Mouse (Mus musculus): ENCODE measurements at regions not wholly inside any gene's neighbourhood (a gene's known extent, or its start where the extent isn't known, plus 50 kb on each side); places are given as distances from the start of the nearest gene placed in this dataset.

DNA sequence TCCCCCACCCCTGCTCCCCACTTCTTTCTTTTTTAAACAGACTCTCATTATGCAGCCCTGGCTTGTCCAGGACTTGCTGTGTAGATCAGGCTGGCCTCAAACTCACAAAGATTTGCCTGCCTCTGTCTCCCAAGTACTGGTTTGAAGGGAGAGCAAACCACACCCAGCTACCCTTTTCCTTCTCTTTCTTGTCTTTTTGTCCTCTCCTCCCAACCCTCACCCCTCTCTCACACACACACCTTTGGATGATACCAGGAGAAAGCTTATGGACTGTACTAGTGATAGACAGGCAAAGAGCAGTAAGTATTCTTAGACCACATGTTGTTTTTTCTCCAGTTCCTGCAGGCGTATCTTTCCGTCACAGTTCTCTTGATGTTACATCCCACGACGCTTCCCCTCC is 65.8 kb upstream of the Mkln1 start:
- DNase-seq = no peak

DNA sequence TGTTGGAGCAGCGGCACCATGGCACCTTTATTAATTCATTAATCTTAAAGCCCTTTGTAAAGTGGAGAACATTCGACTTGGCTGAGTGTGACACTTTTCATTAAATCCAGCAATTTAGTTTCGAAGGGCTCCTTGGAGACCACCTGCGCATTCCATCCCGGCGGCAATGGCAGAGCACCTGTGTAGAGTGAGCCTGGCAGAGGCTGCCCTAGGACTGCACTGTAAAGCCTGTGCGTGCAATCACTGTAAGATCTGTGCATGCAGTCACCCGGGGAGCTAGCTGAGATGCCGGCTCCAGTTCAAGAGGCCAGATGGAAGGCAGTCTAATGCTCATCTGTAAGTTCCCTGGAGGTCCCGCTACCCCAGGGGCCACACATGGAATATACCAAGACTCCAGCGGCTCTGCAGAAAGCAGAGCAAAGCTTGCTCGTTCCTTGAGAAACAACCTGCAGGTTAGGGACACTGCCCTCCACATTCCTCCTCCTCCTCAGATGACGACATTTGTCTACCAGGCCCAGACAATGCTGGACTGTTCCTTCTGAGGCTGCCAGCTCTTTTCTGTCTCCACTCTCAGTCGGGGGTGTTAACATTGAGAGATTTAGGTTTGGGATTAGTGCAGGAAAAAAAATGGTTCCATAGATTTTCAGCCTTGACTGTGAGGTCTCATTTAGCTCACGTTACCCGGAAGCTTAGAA is 65.2 kb upstream of the Mkln1 start:
- DNase-seq = no peak

DNA sequence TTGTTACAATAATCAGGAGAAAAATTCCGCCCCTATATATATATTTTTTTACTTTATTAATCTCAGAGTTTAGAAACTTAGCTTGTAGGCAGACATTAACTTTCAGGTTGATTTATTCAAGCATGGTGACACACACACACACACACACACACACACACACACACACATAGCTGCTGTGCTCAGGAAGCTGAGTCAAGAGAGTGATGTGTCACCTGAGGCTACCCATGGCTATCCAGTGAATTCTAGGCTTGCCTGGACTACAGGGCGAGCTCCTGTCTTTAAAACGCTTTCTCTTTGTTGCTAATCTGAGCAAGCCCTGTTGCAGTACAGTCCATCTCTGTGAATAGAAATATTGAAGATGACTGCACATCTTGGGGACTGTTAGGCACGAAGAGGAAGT is 64.4 kb upstream of the Mkln1 start:
- DNase-seq = no peak

DNA sequence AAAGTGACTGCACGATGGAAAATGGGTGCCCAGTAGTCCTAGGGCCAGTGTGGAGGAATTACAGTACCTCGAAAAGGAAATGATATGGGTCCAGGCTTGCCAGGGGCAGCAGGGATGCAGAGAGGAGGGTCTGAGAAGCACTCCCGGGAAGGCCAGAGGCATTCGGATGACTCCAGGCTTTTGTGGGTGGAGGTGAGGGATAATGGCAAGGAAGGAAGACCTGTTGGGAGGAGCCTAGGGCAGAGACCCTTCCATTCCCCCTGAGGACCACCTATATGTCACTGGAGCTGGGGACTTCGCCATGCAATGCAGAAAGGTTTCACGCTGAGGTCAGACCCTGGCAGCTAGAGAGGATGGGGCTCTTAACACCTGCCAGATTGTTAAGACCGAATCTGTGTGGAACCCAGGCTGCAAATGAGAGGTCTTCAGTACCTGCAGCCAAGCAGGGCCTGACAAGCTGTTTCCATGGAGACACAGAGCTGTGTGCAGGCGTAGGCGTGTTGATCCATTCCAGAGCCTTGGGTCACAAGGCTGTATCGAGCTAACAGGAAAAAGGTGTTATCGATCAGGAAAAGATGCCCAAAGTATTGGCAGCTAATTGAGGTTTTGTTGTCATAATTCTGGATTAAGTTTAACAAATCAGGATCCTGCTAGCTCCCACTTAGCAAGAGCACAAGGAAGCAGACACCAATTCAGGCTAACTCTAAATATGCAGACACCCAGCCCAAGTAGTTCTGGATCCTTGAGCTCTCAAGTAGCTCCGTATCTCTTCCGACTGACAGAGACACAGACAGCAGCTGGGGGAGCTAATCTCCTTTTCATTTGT is 59.2 kb upstream of the Mkln1 start:
- DNase-seq = peak; percentile 30

DNA sequence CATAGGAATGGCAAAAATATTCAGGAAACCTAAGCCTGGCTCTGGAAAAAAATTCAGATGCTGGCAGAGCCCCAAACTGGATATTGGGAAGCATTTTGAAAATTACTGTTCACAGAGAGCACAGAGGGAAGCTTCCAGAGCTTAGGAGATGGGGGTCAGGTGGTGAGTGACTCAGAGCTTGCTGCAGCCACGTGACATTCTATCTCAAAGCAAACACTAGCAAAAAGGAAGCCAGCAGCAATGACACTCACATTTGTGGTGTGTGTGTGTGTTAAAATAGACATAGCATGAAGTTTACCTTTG is 58.6 kb upstream of the Mkln1 start:
- no peak for DNase-seq

DNA sequence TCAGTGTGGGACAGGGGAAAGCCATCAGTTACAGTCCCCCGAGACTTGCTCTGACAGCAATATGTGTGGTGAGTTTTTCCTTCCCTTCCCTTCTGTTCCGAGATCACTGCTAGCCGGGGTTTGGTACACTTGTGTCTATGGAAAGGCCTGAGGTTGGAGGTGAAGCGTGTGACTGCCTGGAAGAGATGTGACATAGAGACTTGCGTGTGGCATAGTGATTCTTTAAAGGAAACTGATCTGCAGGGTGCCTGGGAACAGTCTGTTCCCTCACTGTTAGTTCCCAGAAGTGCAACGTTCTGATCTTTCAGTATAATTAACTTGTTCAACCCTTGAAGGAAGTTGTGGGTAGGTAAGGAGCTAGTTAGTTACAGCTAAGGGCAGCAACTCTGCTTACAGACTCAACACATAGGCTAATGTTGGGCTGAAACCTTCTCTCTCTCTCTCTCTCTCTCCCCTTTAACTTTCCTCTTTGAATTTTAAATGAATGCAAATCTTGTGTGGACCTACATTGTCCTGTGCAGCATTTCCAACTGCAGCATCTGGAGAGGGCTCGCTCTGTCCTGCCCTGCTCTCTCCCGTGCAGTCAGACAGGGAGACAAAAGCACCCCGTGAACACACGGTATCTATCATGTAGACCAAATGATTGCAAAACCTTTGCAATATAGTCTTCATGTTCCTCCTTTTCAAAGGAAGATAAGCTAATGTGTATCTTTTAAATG is 53.0 kb upstream of the Mkln1 start:
- DNase-seq = no peak

DNA sequence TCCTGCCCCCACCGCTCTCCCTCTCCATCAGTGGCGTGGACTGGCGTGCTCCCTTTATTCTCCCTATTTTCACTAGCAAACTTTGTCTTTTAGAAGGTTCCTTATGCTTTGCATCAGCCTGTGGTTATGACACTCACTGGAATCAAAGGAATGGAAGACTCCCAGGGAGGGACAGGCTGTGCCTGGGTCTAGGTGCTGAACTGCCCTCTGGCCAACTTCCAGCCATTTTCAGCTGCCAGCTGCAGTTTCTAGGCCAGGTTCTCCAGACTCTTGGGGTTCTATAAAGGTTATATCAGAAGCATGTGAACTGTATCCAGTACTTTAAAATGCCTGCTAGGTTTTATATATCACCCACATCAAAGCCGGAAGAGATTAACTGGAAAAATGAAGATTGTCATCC is 50.2 kb upstream of the Mkln1 start:
- no peak for DNase-seq

All from embryo, embryonic 11 days (tissue).